Mouse (Mus musculus): ENCODE data around the gene Nr3c2. TPM values are rescaled to one million over a fixed set of nuclear protein-coding genes. Genes with fewer than 3 reads are reported as not detected.

Nr3c2 gene
- polyA plus RNA-seq, 1 experiment, result 13.0 TPM

- Histone ChIP-seq H3K4me1 (ENCODE audit: control insufficient read depth, insufficient read depth, low read length) (no peaks in the 10 kb centered on the region), H3K27ac (ENCODE audit: insufficient read depth, low read length) (no peak overlapping the region), H3K4me3 (ENCODE audit: insufficient read depth, low read length) (no peak overlapping the region)
- TF ChIP-seq POLR2A (IDR thresholded peaks at IDR 0.05; ENCODE audit: extremely low read depth, insufficient read depth, low read length) (no peak), CTCF (IDR thresholded peaks at IDR 0.05; ENCODE audit: extremely low read depth, insufficient read depth, low read length) (no peak)
Observed at GRCm38 (mm10) chr8:77267941-77268405, 368.7 kb downstream of the Nr3c2 start.

DNA sequence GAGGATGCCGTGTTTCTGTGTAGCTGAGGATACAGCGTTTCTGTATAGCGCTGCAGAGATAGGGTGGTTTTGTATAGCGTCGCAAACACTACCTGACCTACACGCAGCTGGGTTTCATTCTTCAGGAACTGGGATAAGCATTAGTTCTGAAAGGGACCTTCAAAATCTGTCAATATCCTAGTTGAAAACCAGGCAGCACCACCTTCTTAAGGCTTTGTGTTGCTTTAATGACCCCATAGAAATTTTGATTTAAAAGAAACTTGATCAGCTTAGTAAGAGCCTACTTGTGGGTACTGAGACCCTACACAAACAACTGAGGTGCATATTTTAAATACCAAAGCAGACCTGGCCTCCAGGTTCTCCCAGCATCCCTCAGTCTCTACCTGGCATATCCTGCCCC lies 372.9 kb downstream of the Nr3c2 start:
- Histone ChIP-seq H3K4me3 (ENCODE audit: insufficient read depth, low read length) (no peak overlapping the region), H3K4me1 (ENCODE audit: control insufficient read depth, insufficient read depth, low read length) (no peaks in the 10 kb centered on the region), H3K27ac (ENCODE audit: insufficient read depth, low read length) (no peak overlapping the region)
- no peak for TF ChIP-seq CTCF (IDR thresholded peaks at IDR 0.05; ENCODE audit: extremely low read depth, insufficient read depth, low read length)
- no peak for TF ChIP-seq POLR2A (IDR thresholded peaks at IDR 0.05; ENCODE audit: extremely low read depth, insufficient read depth, low read length)

- Histone ChIP-seq H3K27ac (ENCODE audit: insufficient read depth, low read length) (no peak overlapping the region), H3K4me1 (ENCODE audit: control insufficient read depth, insufficient read depth, low read length) (no peaks in the 10 kb centered on the region), H3K4me3 (ENCODE audit: insufficient read depth, low read length) (no peak overlapping the region)
- TF ChIP-seq POLR2A (IDR thresholded peaks at IDR 0.05; ENCODE audit: extremely low read depth, insufficient read depth, low read length) (no peak), CTCF (IDR thresholded peaks at IDR 0.05; ENCODE audit: extremely low read depth, insufficient read depth, low read length) (no peak)
Observed at GRCm38 (mm10) chr8:77275571-77275970, 376.3 kb downstream of the Nr3c2 start.

DNA sequence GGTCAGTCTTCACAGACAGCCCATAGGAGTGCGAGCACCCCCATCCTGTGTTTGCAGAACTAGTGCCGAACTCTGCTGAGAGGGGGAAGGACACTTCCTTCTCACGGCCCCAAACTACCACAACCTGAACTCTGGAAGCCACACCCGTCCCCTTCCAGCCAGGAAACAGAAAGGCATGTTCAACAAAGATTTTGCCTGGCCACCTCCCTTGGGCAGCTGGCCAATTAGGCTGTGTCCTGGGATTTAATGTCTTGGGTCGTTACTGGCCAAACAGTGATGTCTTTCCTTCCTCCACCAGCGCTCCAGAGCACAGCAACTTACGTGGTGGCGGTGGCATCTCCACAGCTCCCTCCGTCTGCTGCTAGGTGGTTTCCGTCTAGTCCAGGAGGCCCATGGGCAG lies 377.6 kb downstream of the Nr3c2 start:
- H3K4me3 ChIP-seq (ENCODE audit: insufficient read depth, low read length), result no peak overlapping the region
- TF ChIP-seq CTCF (IDR thresholded peaks at IDR 0.05; ENCODE audit: extremely low read depth, insufficient read depth, low read length), result no peak
- no peak for TF ChIP-seq POLR2A (IDR thresholded peaks at IDR 0.05; ENCODE audit: extremely low read depth, insufficient read depth, low read length)
- no peak overlapping the region for H3K27ac ChIP-seq (ENCODE audit: insufficient read depth, low read length)
- no peaks in the 10 kb centered on the region for H3K4me1 ChIP-seq (ENCODE audit: control insufficient read depth, insufficient read depth, low read length)

DNA sequence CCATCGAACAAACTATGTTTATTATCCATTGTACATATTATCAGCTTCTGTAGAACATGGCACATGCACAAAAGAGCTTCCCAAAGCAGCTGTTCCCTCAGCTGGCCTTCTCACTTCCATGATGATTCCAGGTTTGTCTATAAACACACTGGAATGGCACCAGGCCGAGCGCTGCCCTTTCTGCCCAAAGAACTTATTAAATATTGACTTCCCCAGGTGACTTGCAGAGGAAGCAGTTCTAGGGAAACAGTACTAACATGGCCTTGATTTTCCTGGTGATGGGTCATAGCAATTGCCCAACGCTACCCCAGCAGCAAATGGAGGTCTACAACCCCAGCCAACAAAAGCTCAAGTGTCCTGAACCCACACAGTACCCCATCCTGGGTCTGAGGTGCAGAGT lies 379.0 kb downstream of the Nr3c2 start:
- no peak for TF ChIP-seq CTCF (IDR thresholded peaks at IDR 0.05; ENCODE audit: extremely low read depth, insufficient read depth, low read length)
- no peak for TF ChIP-seq POLR2A (IDR thresholded peaks at IDR 0.05; ENCODE audit: extremely low read depth, insufficient read depth, low read length)
- H3K4me1 ChIP-seq (ENCODE audit: control insufficient read depth, insufficient read depth, low read length), result peaks cover 3% of the 10 kb centered on the region; the same call in 1 of the 2 replicates
- H3K27ac ChIP-seq (ENCODE audit: insufficient read depth, low read length), result no peak overlapping the region
- no peak overlapping the region for H3K4me3 ChIP-seq (ENCODE audit: insufficient read depth, low read length)

DNA sequence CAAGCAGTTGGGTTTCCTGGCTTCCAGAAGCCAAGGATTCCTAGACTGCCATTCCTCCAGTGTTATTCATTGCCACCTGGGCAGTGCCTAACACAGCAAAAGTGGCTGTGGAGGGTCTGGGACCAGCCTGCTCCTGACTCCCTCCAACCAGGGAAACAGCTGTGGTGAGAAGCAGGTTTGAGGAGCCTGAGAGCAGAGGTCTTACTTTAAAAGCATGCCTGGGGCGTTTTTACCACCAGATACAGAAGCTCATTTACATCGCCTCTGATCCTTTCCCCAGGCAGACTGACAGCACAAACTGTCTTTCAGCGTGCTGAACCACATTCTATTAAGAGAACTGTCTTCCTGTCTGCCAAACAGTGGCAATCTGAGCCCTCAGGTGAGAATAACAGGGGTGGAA lies 380.7 kb downstream of the Nr3c2 start:
- Histone ChIP-seq H3K27ac (ENCODE audit: insufficient read depth, low read length) (no peak overlapping the region), H3K4me3 (ENCODE audit: insufficient read depth, low read length) (no peak overlapping the region), H3K4me1 (ENCODE audit: control insufficient read depth, insufficient read depth, low read length) (peaks cover 3% of the 10 kb centered on the region; the same call in 1 of the 2 replicates)
- TF ChIP-seq CTCF (IDR thresholded peaks at IDR 0.05; ENCODE audit: extremely low read depth, insufficient read depth, low read length) (no peak), POLR2A (IDR thresholded peaks at IDR 0.05; ENCODE audit: extremely low read depth, insufficient read depth, low read length) (no peak)

DNA sequence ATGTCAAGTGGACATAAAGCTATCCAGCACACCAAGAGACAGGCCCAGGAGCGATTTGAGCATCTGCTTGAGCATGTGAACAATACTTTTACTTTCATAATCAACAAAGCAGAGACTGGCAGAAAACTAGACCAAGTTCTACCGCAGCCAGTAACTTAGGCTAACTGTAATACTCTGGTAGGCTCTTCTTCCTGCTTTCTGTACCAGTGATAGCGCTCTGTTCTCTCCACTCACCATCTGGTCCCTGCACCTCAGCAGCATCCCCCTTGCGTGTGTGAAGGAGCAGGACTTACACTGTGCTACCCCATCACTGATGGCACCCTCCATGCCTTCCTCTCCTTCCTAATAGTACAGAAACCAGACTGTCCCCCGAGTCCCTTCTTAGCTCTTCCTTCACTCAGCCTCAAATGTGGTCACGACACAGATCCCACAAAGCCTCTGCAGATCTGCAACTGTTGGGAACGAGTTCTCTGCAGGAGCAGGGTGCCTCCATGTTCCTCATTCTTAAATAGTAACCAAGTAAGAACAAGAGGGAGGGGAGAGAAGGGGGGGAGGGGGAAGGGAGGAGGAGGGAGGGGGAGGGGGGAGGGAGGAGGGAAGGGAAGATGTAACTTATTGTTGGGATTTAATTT lies 383.5 kb downstream of the Nr3c2 start:
- peaks cover 3% of the 10 kb centered on the region; the same call in 1 of the 2 replicates for H3K4me1 ChIP-seq (ENCODE audit: control insufficient read depth, insufficient read depth, low read length)
- H3K4me3 ChIP-seq (ENCODE audit: insufficient read depth, low read length), result no peak overlapping the region

DNA sequence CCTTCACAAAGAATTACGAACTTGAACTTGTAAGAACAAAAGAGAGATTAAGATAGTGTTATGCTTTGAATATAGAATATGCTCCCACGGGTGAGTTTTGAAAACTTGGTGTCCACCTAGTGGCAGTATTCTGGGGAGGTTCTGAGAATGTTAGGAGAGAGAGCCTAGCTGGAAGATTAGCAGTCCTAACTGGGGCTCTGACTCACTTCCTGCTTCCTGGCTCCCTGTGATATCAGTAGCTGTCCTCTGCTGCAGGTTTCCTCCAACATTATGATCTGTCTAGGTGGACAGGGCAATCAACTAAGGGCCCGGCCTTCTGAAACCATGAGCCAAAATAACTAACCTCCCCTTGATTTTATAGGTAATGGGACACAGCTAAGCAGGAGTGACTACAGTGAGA lies 385.2 kb downstream of the Nr3c2 start:
- no peak overlapping the region for H3K4me3 ChIP-seq (ENCODE audit: insufficient read depth, low read length)
- peaks cover 3% of the 10 kb centered on the region; the same call in 1 of the 2 replicates for H3K4me1 ChIP-seq (ENCODE audit: control insufficient read depth, insufficient read depth, low read length)
- no peak for TF ChIP-seq POLR2A (IDR thresholded peaks at IDR 0.05; ENCODE audit: extremely low read depth, insufficient read depth, low read length)
- no peak for TF ChIP-seq CTCF (IDR thresholded peaks at IDR 0.05; ENCODE audit: extremely low read depth, insufficient read depth, low read length)
- H3K27ac ChIP-seq (ENCODE audit: insufficient read depth, low read length), result no peak overlapping the region

More for the DNA sequence above, 383.5 kb downstream of the Nr3c2 start:
- no peak for TF ChIP-seq CTCF (IDR thresholded peaks at IDR 0.05; ENCODE audit: extremely low read depth, insufficient read depth, low read length)
- no peak for TF ChIP-seq POLR2A (IDR thresholded peaks at IDR 0.05; ENCODE audit: extremely low read depth, insufficient read depth, low read length)
- H3K27ac ChIP-seq (ENCODE audit: insufficient read depth, low read length), result no peak overlapping the region

- H3K27ac ChIP-seq (ENCODE audit: insufficient read depth, low read length), result no peak overlapping the region
- no peak for TF ChIP-seq CTCF (IDR thresholded peaks at IDR 0.05; ENCODE audit: extremely low read depth, insufficient read depth, low read length)
- no peak for TF ChIP-seq POLR2A (IDR thresholded peaks at IDR 0.05; ENCODE audit: extremely low read depth, insufficient read depth, low read length)
- no peak overlapping the region for H3K4me3 ChIP-seq (ENCODE audit: insufficient read depth, low read length)
- H3K4me1 ChIP-seq (ENCODE audit: control insufficient read depth, insufficient read depth, low read length), result peaks cover 4% of the 10 kb centered on the region; the same call in 1 of the 2 replicates
Observed at GRCm38 (mm10) chr8:77288065-77288464, 388.8 kb downstream of the Nr3c2 start.

DNA sequence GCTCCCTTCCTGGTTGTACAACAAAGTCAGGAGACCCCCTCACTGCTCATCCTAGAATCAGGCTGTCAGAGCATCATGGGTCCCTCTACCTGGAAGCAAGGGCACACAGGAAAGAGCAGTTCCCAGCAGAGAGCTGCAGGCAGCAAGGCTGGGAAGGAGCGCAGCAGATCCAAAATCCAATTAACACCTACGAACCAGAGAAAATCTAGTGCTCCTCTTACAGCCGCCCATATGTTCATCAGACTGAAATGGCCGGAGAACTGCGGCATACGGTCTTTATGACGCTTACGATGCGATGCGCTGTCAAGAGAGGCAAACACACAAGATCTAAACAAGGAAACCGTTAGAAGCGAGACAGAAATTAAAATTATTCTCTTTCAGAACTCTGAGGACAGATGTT lies 389.2 kb downstream of the Nr3c2 start:
- TF ChIP-seq POLR2A (IDR thresholded peaks at IDR 0.05; ENCODE audit: extremely low read depth, insufficient read depth, low read length), result no peak
- TF ChIP-seq CTCF (IDR thresholded peaks at IDR 0.05; ENCODE audit: extremely low read depth, insufficient read depth, low read length), result no peak
- peaks cover 5% of the 10 kb centered on the region; the same call in 1 of the 2 replicates for H3K4me1 ChIP-seq (ENCODE audit: control insufficient read depth, insufficient read depth, low read length)
- H3K27ac ChIP-seq (ENCODE audit: insufficient read depth, low read length), result no peak overlapping the region

More for the DNA sequence above, 389.2 kb downstream of the Nr3c2 start:
- no peak overlapping the region for H3K4me3 ChIP-seq (ENCODE audit: insufficient read depth, low read length)
